Mouse (Mus musculus) erythroid progenitor cell, adult 5-6 weeks (primary cell): ENCODE data around the gene Cab39l. TPM values are rescaled to one million over a fixed set of nuclear protein-coding genes. Genes with fewer than 3 reads are reported as not detected.

Experiments used
- ATAC-seq: replicated peaks from 2 replicates; pipeline ENCODE4 v1.8.0; 2016; ENCODE audit warnings: moderate number of reproducible peaks, mild to moderate bottlenecking, moderate TSS enrichment, inconsistent platforms; ENCODE audit not compliant: poor library complexity, low FRiP score, severe bottlenecking
- total RNA-seq, 2 experiments: library from RNA; stranded (forward) in 1 of 2; stranded (reverse) in 1 of 2; fragments of 150-400 nt in 1 of 2; fragments of 186-747, 209-891 nt in 1 of 2; gene quantifications; 2 replicates each; pipeline versions ENCODE4 v1.2.3 to v1.2.4; 2015 to 2017; ENCODE audit warnings: low replicate concordance in 2 of 2

Cab39l gene
- total RNA-seq, 2 experiments from 2014 or later: 17.4 to 18.4 TPM

DNA sequence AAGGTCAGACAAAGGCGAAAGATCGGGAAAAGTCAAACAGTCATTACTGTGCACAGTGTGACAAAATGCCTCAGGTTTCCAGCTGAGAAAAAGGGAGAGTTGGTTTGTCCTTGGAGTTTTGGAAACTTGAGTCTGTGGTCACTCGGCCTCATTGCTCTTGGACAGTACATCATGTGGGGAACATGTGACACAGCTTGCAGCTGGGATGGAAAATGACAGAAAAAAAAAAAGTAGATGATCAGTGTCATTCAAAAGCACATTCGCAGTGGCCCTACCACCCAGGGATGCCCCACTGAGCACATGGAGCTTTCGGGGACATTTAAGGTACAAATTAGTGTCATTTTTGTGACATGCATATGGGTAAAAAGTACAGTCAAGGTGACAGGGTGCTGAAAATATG, 57.2 kb downstream of the Cab39l start:
- ATAC-seq: no peak

DNA sequence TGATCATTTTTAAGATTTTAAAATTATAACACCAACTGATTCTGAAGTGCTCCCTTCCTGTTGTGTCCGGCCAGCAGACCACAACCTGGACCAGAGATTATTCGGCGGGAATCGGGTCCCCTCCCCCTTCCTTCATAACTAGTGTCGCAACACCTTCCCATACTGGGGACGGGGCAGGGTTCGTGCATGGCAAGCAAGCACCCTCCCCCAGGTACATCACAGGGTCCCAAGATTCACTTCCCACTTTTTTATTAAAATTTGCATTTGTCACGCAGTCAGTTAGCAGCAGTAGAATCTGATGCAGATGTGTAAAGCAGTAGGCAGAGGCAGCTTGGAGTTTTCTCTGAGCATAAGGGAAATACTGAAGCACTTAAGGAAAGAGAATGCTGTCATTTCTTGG, 64.1 kb downstream of the Cab39l start:
- no peak for ATAC-seq

DNA sequence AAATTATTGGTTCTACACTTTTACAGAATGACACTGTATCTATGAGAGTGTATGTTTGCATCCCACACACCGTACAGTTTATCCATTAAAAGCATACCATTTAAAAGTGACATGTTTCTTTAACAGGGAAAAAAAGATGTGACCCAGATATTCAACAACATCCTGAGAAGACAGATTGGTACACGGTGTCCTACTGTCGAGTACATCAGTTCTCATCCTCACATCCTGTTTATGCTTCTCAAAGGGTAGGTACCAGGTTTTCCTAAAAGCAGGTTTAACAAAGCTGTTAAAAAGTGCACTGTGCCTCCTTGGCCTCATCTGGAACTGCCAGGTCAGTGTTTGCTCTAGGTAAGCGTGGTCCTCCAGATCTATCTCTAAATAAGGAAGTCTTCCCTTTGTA, 65.4 kb downstream of the Cab39l start:
- ATAC-seq: no peak

DNA sequence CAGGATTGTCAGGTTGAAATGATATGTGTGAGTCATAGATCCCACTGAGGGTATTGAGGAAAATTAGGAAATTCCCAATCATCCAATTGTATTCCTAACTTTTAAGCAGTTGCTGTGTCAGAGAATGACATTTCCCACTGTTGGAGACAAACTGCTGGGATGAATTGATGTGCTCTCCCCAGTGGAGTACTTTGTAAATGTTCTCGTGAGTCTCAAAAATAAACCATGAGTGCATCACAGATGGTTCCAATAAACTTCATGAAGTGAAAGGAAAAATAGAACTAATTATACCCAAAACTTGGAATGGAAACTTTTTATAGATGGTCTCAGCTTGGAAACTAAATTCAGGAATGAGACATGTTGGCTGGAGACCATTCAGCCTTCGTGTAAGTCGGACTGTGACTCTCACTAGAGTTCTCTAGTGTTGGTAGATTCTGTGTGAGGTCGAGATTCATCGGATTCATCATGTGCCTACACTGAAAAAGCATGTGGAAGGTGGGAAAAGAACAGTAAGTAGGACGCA, 73.2 kb downstream of the Cab39l start:
- no peak for ATAC-seq

DNA sequence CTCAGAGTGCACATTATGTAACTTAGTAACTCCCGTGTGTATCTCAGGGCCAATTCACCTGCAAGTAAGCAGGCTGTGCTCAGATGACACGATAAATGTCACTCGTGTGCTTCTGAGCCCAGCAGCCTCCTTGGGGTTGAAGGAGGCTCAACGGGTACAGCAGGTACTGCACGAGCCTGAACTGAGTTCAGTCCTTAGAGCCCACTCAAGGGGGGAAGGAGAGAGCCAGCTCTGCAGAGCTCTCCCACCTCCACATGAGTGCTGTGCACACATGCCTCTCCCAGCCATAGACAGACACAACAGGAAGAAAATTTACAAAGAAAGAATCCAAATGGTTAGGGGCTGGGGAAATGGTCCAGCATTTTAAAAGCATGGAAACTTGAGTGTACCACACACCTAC, 85.1 kb downstream of the Cab39l start:
- ATAC-seq: no peak

DNA sequence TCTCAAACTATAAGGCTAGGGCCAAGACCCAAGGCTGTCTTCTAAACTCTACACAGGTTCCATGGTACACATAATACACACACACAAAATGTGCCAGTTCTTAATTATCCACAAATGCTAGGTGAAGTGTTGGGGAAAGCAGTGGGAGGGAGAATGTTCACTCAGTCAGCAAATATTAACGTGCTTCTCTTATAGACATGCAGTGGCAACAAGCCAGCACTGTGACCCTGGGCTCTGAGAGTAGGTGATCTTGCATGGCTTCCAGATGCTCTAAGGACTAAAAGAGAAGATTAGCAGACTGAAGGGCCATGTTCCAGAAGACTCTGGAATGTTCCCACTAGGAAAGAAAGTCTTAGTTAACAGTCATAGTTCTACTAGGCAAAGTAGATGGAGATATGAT, 90.0 kb downstream of the Cab39l start:
- no peak for ATAC-seq

DNA sequence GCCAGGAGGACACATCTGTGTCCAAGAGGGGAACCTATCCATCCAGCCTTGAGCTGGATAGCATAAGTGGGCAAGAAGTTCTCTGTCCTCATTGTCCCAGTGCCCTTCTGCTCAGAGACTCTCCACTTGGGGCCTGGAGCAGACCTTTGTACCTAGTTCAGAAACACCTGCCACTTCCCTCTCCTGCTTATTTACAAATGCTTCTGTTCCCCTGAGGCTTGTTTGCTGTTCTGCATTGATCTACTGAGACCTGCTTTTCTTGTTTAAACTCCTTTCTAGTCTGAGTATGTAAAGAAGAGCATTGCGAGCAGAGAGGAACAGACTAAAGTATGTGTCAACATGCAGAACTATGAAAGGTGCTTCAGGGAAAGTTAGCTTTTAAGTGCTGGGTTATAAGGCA, 92.2 kb downstream of the Cab39l start:
- ATAC-seq: no peak

DNA sequence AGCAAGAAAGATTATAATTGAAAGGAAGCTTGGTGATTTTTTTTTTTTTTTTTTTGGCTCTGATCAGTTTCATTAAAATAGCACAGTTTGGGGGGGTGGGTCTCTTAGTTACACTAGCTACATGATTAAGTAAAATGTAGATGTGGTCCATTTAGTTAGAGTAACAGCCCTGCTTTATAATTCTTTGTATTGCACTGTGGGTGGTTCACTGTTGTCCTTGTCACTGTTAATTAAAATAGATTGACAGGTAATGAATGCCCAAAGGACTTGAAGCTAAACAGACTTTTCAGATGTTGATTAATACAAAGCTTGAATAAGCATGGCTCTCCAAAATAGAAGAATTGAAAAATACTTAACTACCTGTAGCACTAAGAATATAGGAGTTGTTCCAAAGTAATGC, 93.1 kb downstream of the Cab39l start:
- ATAC-seq: no peak

DNA sequence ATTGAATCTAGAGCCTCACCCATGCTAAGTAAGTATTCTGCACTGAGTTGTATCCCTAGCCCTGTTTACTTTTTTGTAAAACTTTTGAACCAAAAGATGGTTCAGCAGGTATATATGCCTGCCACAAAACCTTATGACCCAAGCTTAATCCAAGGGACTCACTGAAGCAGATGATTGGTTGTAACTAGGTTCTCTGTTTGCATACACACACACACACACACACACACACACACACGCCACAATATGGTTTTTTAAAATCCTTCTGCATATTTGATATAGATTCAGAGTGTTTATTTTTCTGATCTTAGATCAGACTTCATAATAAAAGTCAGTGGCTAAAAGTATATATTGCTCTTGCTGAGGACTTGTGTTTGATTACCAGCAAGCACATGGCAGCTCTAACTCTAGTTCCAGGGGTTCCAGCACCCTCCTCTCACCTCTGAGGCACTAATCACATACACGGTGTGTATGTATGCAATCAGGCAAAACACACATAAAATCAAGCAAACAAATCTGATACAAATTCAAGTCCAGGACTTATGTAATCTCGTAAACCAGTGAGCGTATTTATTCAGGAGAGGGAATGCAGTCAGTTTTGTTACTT, 97.2 kb downstream of the Cab39l start:
- ATAC-seq: no peak

DNA sequence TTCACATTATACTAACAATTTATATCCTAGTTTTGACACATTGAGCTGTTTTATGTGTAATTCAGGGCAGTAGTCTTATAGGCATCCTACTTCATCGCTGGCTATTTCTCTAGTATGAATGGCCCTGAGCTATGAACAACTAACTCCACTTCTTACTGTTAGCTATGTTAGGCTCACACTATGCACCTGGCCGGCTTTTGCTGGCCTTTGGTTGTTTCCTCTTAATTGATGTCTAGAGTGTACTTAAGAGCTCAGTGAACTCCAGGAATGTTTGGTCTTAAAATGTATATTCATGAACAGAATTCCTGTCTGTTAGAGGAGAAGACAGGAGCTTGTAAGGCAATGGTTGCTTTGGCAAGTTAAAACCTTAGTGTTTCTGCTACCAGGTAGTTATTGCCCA, 99.5 kb downstream of the Cab39l start:
- no peak for ATAC-seq

DNA sequence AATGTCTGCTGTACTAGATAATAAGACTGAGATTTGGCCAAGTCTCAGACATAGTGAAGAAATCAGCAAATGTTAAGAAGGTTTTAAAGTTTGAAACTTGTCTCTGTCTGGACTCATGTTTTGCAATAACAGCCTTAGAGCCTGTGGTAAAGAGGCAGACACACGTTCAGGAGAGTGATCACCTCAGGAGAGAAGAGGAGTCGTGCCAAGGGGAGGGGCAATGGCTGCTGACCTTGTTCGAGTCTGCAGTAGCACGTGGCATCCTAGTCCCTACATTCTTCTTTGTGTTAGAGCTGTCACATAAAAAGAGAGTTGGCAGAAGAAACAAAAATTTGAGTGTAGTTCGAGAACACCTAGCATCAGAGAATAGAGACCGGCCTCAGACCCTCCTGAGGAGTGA, 100.0 kb downstream of the Cab39l start:
- ATAC-seq: no peak

DNA sequence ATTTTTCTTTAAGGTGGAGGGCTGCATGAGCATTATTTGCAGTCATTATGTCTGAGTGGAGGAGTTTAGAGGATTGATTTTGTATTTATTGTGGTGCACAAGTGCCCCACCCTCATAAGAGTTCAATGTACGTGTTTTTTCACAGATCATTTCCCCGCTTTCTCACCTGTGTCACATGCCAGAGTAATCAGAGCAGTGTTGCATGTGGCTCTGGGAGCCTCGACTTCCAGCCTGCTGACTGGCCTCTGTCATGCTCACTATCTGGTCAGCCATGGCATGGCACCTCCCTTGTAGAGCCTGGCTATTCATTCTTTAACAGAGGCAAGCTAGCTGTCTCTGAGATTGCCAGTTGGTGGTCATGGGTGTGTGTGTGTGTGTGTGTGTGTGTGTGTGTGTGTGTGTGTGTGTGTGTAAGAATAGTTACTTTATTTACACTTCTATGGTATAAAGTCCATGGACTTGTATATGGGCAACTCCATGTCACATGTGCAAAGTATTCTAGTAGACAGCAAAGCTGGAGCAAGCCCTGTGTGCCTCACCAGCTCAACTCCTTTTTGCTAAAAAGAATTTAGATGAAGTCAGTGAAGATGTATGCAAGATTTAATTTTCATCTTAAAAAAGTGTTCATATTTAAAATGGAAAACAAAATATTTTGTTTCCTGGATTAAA, 102.5 kb downstream of the Cab39l start:
- no peak for ATAC-seq

DNA sequence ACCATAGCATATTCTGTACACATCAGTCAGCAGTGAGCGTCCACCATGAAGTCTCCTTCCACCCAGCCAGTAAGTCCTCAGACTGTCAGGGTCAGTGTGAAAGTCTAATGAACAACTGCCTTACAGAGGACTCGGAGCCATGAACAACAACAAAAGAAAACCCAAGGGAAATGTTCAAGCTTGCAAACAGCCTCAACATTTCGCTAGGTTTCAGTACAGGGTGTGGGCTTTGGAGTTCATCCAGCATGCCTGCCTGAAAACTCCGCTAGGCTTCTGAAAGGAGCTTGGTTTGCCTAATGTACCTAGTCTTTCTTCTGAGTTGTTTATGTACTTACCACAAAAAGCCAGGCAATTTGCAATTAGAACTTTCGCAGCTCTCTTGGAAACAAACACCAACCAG, 103.2 kb downstream of the Cab39l start:
- ATAC-seq: no peak

DNA sequence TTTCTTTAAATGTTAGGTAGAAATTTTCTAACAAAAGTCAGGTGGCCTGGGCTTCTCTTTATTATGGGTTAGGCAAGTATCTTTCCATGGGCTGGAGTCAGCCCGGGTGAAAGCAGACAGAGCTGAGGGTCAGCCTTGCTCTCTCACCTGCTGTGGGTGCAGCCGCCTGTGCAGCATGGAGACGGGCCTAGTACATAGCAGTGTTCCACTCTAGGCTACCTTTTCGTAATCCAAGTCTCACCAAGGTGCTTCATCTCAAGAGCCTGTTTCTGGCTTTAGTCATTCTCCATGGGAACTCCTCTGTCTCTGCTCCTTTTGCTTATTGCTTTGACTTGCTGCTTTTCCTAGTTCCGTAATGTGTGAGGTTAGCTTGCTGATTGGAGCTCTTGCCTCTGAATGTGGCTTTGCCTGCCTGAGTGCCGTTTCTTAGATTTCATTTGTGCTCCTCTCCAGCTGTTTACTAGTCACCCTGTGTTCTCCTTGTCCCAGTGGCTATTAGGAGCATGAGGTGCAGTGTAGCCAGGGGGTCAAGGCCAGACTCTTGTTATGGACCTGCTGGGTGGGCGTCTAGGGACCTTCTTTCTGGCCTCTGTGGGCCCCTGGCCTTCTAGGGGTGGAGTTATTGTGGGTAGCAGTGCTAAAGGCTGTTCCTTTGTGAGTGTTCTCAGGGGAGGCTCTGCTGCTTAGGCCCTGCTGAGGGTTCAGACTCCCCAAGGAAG, 105.5 kb downstream of the Cab39l start:
- no peak for ATAC-seq

DNA sequence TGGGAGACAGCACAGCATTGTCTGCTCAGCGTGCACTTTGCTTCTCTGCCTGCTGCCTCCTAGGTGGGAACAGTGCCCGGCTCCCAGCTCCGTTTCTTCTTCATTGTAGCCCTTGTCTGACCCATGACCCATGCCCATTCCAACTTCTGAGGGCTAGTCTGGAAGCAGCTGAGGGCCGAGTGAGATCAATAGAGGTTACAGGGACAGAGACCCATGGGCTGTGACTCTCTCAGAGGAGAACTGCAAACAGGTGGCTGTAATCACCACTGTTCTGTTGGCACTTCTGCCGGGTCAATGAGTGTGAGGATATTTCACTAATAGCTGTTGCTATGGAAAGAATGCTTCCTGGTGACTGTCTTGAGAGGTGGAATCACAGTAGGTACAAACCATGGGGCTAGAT, 106.8 kb downstream of the Cab39l start:
- ATAC-seq: no peak

DNA sequence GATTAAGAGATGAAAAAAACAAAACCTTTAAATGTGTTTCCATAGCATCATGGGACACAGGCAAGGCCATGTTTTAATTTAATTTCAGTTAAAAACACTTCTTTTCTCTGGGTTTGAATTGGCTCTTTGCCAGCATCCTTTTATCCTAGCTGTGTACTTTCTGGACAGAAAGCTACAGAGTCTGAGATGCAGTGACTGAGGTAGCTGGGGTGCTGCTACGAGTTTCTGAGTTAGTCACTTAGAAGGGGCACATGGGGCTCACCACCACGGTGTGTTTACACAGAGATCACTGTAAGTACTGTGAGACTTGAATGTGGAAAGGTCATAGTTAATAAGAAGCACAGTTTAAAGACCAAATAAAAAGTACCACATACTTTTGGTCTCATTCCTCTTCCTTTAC, 107.8 kb downstream of the Cab39l start:
- ATAC-seq: no peak

DNA sequence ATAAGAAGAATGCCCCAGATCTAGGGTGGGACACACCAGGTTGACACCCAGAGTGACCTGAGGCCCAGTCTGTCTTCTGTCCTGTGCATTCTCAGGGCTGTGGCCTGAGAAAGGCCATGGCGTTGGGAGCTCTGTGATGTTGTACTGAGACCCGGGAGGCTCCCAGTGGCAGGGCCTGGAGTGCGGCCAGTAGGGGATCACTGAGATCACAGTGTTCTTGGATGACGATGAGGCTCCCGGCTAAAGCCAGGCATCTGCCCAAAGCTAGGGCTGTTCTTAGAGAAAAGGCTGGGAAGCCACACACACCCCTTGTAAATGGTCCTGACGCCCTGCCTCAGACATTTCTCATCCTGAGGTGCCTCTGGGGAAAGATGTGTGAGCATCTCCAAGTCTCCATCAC, 108.3 kb downstream of the Cab39l start:
- no peak for ATAC-seq

DNA sequence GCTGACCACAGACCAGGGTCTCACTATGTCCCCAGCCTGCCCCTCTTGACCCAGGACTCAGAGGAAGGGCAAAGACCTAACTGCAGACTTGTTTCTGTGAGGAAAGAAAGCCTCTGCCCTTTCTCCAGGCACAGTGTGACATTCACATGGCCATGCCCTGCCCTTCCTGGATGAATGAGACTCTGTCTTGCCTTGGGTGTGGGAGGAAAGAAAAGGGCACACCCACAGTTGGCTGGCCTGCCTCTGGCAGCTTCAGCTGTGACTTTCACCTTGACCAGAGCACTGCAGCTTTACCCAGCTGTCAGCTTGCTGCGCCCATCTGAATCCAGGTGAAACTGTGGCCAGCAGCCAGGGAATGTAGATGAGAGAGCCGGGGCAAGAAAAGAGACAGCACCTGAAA, 110.1 kb downstream of the Cab39l start:
- ATAC-seq: no peak

DNA sequence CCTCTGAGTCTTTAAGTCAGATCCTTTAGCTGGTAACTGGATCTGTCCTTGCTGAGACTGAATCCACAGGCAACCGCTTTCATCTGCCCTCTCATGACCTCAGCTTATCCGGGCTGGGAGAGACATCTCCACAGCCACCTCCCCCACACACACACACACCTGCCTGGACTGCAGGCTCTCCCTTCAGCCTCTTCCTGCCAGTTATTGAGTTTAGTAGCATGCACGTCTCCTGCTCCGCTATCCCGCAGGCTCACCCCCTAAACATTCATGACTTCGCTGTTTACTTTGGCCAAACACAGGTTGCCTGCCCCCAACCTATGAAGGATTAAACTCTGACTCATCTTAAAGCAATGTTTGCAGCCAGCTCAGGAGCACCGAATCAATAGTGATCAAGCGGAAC, 111.2 kb downstream of the Cab39l start:
- no peak for ATAC-seq

DNA sequence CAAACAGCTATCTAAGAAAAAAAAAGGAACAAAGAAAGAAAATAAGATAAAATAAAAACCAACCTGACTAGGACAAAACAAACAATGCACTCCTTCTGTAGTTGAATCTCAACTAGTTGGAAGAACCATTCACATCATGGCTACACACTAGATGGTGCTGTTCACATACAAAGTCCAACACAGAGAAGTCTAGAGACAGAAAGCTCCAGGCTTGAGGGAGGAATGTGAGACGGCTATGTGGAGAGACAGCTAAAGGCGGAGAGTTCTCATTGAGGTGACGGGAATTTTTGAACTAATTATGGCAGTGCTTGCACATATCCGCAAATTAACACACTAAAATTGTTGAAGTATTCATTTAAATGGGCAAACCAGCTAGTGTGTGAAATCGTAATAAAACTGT, 113.3 kb downstream of the Cab39l start:
- ATAC-seq: no peak

DNA sequence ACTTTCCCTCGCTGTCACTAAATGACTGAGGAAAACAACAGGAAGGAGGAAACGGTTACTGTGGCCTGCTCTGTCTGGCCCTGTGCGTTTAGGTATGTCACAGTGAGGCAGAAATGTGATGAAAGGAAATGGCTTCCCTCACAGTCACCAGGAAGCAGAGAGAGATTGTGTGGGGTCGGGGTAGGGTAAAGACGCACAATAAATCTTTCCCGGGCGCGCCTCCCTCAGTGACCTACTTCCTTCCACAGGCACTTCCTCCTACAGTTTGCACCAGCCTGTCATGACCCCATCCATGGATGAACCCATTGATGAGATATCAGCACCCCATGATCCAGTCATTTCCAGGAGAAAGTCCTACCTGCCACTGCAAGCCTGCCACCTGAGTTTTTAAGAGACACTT, 114.2 kb downstream of the Cab39l start:
- no peak for ATAC-seq
